Mouse (Mus musculus) cerebellum, adult 2 months (tissue): Measurements from ENCODE around the gene Dbt. TPM values are rescaled to one million over a fixed set of nuclear protein-coding genes. Genes with fewer than 3 reads are reported as not detected.
"Not testable (repeated sequence)": the region's sequence is repeated elsewhere in the genome, so short reads cannot be mapped to it uniquely, and the experiment has no call there.

Source experiments
- DNase-seq, 2 experiments: peaks; one replicate each; pipeline ENCODE4 v3.0.0; 2021
- H3K27ac ChIP-seq: fragments of 200-500 bp; 2 replicates; pipeline ENCODE4 v1.5.1; 2012; ENCODE audit warnings: low read length, control low read depth, inconsistent platforms; ENCODE audit not compliant: insufficient read depth
- H3K27me3 ChIP-seq: fragments of 200-500 bp; 2 replicates; pipeline ENCODE4 v1.6.1; 2012; ENCODE audit warnings: inconsistent platforms, mild to moderate bottlenecking, low read length, moderate library complexity; ENCODE audit not compliant: control insufficient read depth, insufficient read depth
- H3K4me1 ChIP-seq: fragments of 200-500 bp; 2 replicates; pipeline ENCODE4 v1.6.1; 2011; ENCODE audit warnings: low read length; ENCODE audit not compliant: control insufficient read depth, insufficient read depth
- H3K4me3 ChIP-seq: fragments of 200-500 bp; replicated peaks from 2 replicates; pipeline ENCODE3; 2011; ENCODE audit warnings: mild to moderate bottlenecking, low read depth, low read length, control low read depth; ENCODE audit not compliant: insufficient read depth
- CTCF ChIP-seq: fragments of 200-500 bp; IDR thresholded peaks from 2 replicates; pipeline ENCODE4 v1.5.1; 2011; ENCODE audit warnings: low read depth, mild to moderate bottlenecking, control low read depth, low read length, moderate library complexity, borderline replicate concordance; ENCODE audit not compliant: insufficient read depth
- POLR2A ChIP-seq: fragments of 200-500 bp; IDR thresholded peaks from 2 replicates; pipeline ENCODE4 v1.6.1; 2011; ENCODE audit warnings: low read length, control low read depth, borderline replicate concordance; ENCODE audit not compliant: insufficient read depth
- WGBS: fragments of 180-500 bp; shearing (Covaris S2); methylation state at CpG from one replicate; pipeline ENCODE4 v1.1.7; 2018; 5-methylcytosine and 5-hydroxymethylcytosine counted together
- polyA plus RNA-seq: library from polyadenylated mRNA; depleted of rRNA; stranded (reverse); fragments of >200 nt; gene quantifications from 2 replicates; pipeline ENCODE4 v1.2.3, GENCODE M21; 2012

Dbt gene
- polyA plus RNA-seq, 1 experiment, result 15.5 TPM

DNA sequence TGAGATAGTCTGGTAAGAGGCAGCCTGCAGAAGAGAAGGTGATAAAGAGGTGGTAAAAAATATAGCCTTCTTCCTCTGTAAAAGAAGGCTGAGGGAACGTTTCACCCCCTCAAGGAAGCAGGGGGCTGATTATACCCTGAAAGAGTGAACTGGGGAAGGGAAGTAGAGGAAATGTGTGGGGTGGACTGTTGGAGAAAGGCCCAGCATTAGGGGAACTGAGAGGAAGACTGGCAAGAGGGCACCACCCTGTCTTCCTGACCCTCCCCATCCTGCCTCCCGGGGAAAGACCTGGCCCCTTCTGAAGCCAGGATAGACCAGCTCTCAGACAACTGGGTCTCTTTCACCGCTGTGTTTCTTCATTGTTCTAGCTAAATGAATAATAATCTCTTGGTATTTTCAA, 29.7 kb downstream of the Dbt start:
- no peak for DNase-seq
- WGBS, result 81% methylated on average over 3 of the region's 3 CpGs
- H3K27ac ChIP-seq, result no peak overlapping the region

GRCm38 (mm10) chr3:116547430-116547829, 34.6 kb downstream of the Dbt start:
- DNase-seq, result no peak
- Histone ChIP-seq H3K27ac (no peak overlapping the region), H3K4me1 (no peaks in the 10 kb centered on the region), H3K4me3 (no peak overlapping the region), H3K27me3 (no peaks in the 10 kb centered on the region)
- WGBS, result 90% methylated on average over 5 of the region's 5 CpGs
- TF ChIP-seq POLR2A, result no peak
- TF ChIP-seq CTCF, result no peak

More for the DNA sequence above, 29.7 kb downstream of the Dbt start:
- Histone ChIP-seq H3K4me3 (no peak overlapping the region), H3K4me1 (no peaks in the 10 kb centered on the region), H3K27me3 (no peaks in the 10 kb centered on the region)
- no peak for TF ChIP-seq POLR2A
- TF ChIP-seq CTCF, result no peak

GRCm38 (mm10) chr3:116551362-116551761, 38.5 kb downstream of the Dbt start:
- Histone ChIP-seq H3K4me1 (no peaks in the 10 kb centered on the region), H3K27me3 (no peaks in the 10 kb centered on the region), H3K27ac (no peak overlapping the region), H3K4me3 (no peak overlapping the region)
- WGBS, result 96% methylated on average over 5 of the region's 5 CpGs
- TF ChIP-seq CTCF (no peak), POLR2A (no peak)
- DNase-seq, result no peak

- not testable (repeated sequence) for H3K27ac ChIP-seq, H3K4me3 ChIP-seq, H3K4me1 ChIP-seq, H3K27me3 ChIP-seq
- peak; percentile 12 to 21 for DNase-seq
- WGBS, result 93% methylated on average over 14 of the region's 14 CpGs
Observed at GRCm38 (mm10) chr3:116561315-116561714, 48.4 kb downstream of the Dbt start.

- Histone ChIP-seq H3K27me3 (no peaks in the 10 kb centered on the region), H3K27ac (no peak within 1 kb of the TSS), H3K4me3 (no peak within 1 kb of the TSS), H3K4me1 (no peaks in the 10 kb centered on the region)
- peak in 1 of 2 experiments; percentile 57 for DNase-seq
- WGBS, result 74% methylated on average over 7 of the region's 7 CpGs
- TF ChIP-seq POLR2A (no peak), CTCF (no peak)
Observed at GRCm38 (mm10) chr3:116562408-116563094, 49.7 kb downstream of the Dbt start, which contains the start of gene Lrrc39. TSS of gene Lrrc39 (plus strand) at chr3:116562973.

- DNase-seq, result no peak
- TF ChIP-seq CTCF (no peak), POLR2A (no peak)
- WGBS, result 81% methylated on average over 7 of the region's 7 CpGs
- Histone ChIP-seq H3K27ac (no peak overlapping the region), H3K4me3 (no peak overlapping the region), H3K27me3 (no peaks in the 10 kb centered on the region), H3K4me1 (no peaks in the 10 kb centered on the region)
Observed at GRCm38 (mm10) chr3:116563095-116563492, 50.2 kb downstream of the Dbt start.

DNA sequence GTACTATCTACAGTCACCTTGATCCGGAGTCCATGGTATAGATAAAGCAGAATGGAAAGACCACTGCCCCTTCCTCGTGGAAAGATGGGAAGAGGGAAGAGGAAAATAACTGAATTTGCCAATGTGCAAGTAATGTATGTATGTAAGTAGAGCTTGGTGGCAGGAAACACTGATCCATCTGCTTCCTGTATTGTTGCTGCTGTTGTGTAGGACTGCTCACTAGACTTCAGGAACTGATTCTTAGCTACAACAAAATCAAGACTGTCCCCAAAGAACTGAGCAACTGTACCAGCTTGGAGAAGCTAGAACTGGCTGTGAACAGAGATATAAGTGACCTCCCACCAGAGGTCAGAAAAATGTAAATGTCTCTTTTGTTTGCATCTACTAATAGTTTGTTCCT, 57.8 kb downstream of the Dbt start:
- H3K27ac ChIP-seq, result no peak overlapping the region
- H3K4me3 ChIP-seq, result no peak overlapping the region
- no peaks in the 10 kb centered on the region for H3K27me3 ChIP-seq
- TF ChIP-seq POLR2A, result no peak
- no peak for TF ChIP-seq CTCF
- no peak for DNase-seq
- WGBS, result 60% methylated on average over 2 of the region's 2 CpGs
- no peaks in the 10 kb centered on the region for H3K4me1 ChIP-seq

DNA sequence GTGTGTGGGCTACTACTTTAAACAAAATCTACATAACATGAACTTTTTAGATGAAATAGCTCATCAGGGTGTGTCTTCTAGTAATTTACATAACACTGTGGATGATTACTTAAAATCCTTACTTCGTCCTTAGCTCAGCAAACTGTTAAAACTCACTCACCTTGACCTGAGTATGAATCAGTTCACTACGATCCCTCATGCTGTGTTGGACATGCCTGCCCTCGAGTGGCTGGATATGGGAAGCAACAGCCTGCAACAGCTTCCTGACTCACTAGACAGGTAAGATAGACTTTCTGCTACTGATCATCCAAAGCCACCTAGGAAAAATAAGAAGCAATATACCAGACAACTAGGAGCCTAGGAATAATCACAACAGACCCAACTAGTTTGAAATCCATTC, 64.4 kb downstream of the Dbt start:
- TF ChIP-seq CTCF (peak; percentile 10; the same call in 1 of the 2 replicates), POLR2A (no peak)
- Histone ChIP-seq H3K27ac (no peak overlapping the region), H3K4me3 (no peak overlapping the region), H3K4me1 (no peaks in the 10 kb centered on the region), H3K27me3 (no peaks in the 10 kb centered on the region)
- WGBS, result 61% methylated on average over 3 of the region's 3 CpGs
- DNase-seq, result no peak
